In genomic region chr8:77584174-77584573, GRCm38 (mm10) we compare ENCODE assay signal across 28 mouse cellular contexts. TPM values are rescaled to one million over a fixed set of nuclear protein-coding genes. Genes with fewer than 3 reads are reported as not detected.
DNase-seq lines count a peak whose midpoint lies in the region; ATAC-seq and TF ChIP-seq lines count a peak whose summit lies in the region.
"Had no signal": no experiment of that assay in that cellular context is flagged by ENCODE, and none has a peak within 500 bp of the region (broad histone marks: within the 10 kb centered on the region; RNA-seq: fewer than 3 reads in every experiment).

No protein-coding gene starts in this region.

- no peak overlapping the region for H3K4me3 ChIP-seq in lung, adult 2 months (replicated peaks; ENCODE audit: extremely low read depth, low read depth, low read length)
- H3K4me3 ChIP-seq in neural tube, embryonic 15.5 days (replicated peaks), result no peak overlapping the region
- H3K4me3 ChIP-seq: forebrain, embryonic 10.5 days; forebrain, embryonic 13.5 days; heart, embryonic 12.5 days; heart, embryonic 15.5 days had no signal

- no peak overlapping the region for H3K27ac ChIP-seq in neural tube, embryonic 15.5 days (replicated peaks)
- H3K27ac ChIP-seq: forebrain, embryonic 10.5 days; forebrain, embryonic 13.5 days; heart, embryonic 15.5 days; hindbrain, embryonic 14.5 days; hindbrain, postnatal 0 days had no signal

- peaks cover 34% of the 10 kb centered on the region for H3K36me3 ChIP-seq in neural tube, embryonic 15.5 days

- no peaks in the 10 kb centered on the region for H3K4me1 ChIP-seq in lung, adult 2 months (ENCODE audit: control insufficient read depth, insufficient read depth, low read length)
- H3K4me1 ChIP-seq in neural tube, embryonic 15.5 days, result no peaks in the 10 kb centered on the region
- H3K4me1 ChIP-seq: forebrain, embryonic 10.5 days; forebrain, embryonic 13.5 days; heart, embryonic 12.5 days; heart, embryonic 15.5 days had no signal

- no peak for TF ChIP-seq POLR2A in lung, adult 2 months (IDR thresholded peaks at IDR 0.05; ENCODE audit: borderline replicate concordance, extremely low read depth, low read depth, low read length)

- no peaks in the 10 kb centered on the region for H3K9me3 ChIP-seq in neural tube, embryonic 15.5 days (replicated peaks)
- H3K9me3 ChIP-seq: forebrain, embryonic 10.5 days; forebrain, embryonic 13.5 days; G1E; heart, embryonic 12.5 days; heart, embryonic 15.5 days had no signal

- no peak for TF ChIP-seq CTCF in lung, adult 2 months (IDR thresholded peaks at IDR 0.05; ENCODE audit: insufficient read depth, low read length)

- H3K27me3 ChIP-seq in neural tube, embryonic 15.5 days (replicated peaks), result no peaks in the 10 kb centered on the region
- H3K27me3 ChIP-seq: CH12.LX; forebrain, embryonic 13.5 days; heart, embryonic 12.5 days; heart, embryonic 15.5 days; Patski had no signal

- ATAC-seq in CD4-positive, CD25-positive, alpha-beta regulatory T cell, adult 4 months, result peak; percentile 26
- ATAC-seq in megakaryocyte progenitor cell, adult 5-6 weeks (replicated peaks; ENCODE audit: poor library complexity), result peak; percentile 48; the same call in 1 of the 2 replicates
- ATAC-seq in neural tube, embryonic 15.5 days (ENCODE audit: low FRiP score), result no peak
- ATAC-seq: forebrain, embryonic 13.5 days; forebrain, embryonic 16.5 days; hindbrain, postnatal 0 days; inflammation-experienced regulatory T-cells, adult 6 months; intestine, embryonic 16.5 days; Patski had no signal

- peak; percentile 59 for DNase-seq in 416B (ENCODE audit: low read depth)
- no peak for DNase-seq in lung, adult 2 months
- DNase-seq in urinary bladder, postnatal 10 days (ENCODE audit: low spot score), result no peak
- DNase-seq: adrenal gland, adult 2 months; adrenal gland, postnatal 25 days; cerebellum, adult 11-12 months; cerebellum, adult 8-10 months; cerebellum, postnatal 10 days; cerebellum, postnatal 36 days; gastrocnemius, postnatal 14 days; heart, adult 18-20 months; heart, postnatal 10 days; heart, postnatal 4 days had no signal

- H3K9ac ChIP-seq in neural tube, embryonic 15.5 days (replicated peaks), result no peak overlapping the region
- H3K9ac ChIP-seq: forebrain, embryonic 13.5 days; heart, embryonic 12.5 days; heart, embryonic 15.5 days; hindbrain, embryonic 14.5 days had no signal

- no peak overlapping the region for H3K4me2 ChIP-seq in neural tube, embryonic 15.5 days
- H3K4me2 ChIP-seq: forebrain, embryonic 13.5 days; heart, embryonic 12.5 days; heart, embryonic 15.5 days; hindbrain, embryonic 14.5 days had no signal

- 77% methylated on average over 4 of the region's 4 CpGs for WGBS in lung, adult 2 months
- 88% methylated on average over 4 of the region's 4 CpGs for WGBS in neural tube, embryonic 15.5 days

RNA-seq across cellular contexts. Expression of gene Tmem184c, which starts 26.3 kb away (rescaled TPM):
- 10 to 100 TPM; 19.2 to 22.3 TPM for polyA plus RNA-seq in CD4-positive, CD25-positive, alpha-beta regulatory T cell, adult 4 months (2017; shearing (Covaris generic))
- 26.6 and 36.9 TPM in 2 replicates for total RNA-seq in megakaryocyte progenitor cell, adult 5-6 weeks (2015)
- total RNA-seq in megakaryocyte progenitor cell, adult 5-6 weeks (2017), result 23.3 and 25.2 TPM in 2 replicates
- 5.7 and 8.3 TPM in 2 replicates for polyA plus RNA-seq in lung, adult 2 months (2012; rRNA removed)
- 66.7 and 73.0 TPM in 2 replicates for polyA plus RNA-seq in neural tube, embryonic 15.5 days (2015; fragmentation: Nextera tagmentation; extraction: Ambion mirVana)

RNA-seq across cellular contexts. Expression of gene Prmt9, which starts 35.0 kb away (rescaled TPM):
- polyA plus RNA-seq in CD4-positive, CD25-positive, alpha-beta regulatory T cell, adult 4 months (2017; shearing (Covaris generic)), result 10 to 100 TPM; 12.9 to 14.6 TPM
- 19.4 and 22.6 TPM in 2 replicates for total RNA-seq in megakaryocyte progenitor cell, adult 5-6 weeks (2015)
- 23.2 and 31.2 TPM in 2 replicates for total RNA-seq in megakaryocyte progenitor cell, adult 5-6 weeks (2017)
- 7.2 and 7.7 TPM in 2 replicates for polyA plus RNA-seq in lung, adult 2 months (2012; rRNA removed)
- 26.5 and 27.3 TPM in 2 replicates for polyA plus RNA-seq in neural tube, embryonic 15.5 days (2015; fragmentation: Nextera tagmentation; extraction: Ambion mirVana)
